Mouse (Mus musculus): ENCODE results near the gene Pdia6.

The Pdia6 gene

GRCm38 (mm10) chr12:17265971-17266672, at the start of gene Pdia6:
Gene Pdia6, plus strand, starts transcription at chr12:17266545.
- DNase-seq (ENCODE audit: low read depth) = peak; percentile 88

DNA sequence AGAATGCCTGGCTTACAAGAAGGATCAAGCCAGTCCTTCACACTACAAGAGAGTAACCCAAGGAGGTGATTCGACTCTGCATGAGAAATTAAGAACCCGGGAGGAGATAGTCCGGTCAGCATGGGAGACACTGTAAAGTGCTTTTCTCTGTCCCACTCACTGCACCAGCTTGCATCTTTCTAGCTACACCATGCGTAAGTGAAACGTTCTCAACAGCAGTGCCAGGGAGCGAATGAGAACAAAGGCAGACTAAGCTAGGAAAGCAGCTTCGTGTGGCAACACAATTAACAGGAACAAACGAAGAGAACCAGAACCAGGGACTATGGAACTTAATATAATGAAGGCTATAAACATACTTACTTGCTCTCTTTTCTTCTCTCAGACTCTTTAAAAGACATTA, 48.0 kb upstream of the Pdia6 start:
- DNase-seq (ENCODE audit: low read depth) = no peak

DNA sequence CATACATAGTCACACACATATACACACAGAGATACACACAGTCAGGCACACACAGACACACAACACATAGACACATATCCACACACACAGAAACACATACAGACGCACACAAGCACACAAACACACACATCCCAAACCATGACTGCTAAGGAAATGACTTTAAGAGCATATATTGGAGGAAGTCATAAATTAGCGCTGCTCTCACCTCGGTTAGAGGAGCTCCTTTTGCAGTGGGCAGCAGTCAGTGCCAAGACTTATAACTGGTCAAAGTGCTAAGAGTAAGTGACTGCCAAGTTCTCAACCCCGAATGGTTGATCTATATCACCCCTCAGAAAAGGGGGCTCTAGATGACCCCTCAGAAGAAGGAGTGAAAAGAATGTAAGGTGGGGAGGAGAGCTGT, 47.2 kb upstream of the Pdia6 start:
- no peak for DNase-seq (ENCODE audit: low read depth)

DNA sequence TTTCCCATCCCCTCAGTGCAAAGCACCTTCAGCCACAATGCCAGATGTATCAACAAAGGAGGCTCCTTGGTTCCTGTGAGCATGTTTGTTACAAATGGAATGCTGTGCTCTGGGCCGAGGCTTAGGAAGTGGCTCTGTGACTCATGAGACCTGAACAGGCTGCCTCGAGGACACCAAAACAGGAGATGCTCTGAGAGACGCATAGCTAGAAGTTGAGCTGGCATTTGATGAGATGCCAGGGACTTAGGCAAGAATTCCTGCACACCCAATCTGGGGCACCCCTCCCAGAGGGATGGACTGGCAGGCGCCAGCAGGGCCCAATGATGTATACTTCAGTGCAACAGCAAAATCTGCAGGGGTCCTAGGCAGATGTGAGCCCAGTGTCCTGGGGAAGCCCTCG, 45.7 kb upstream of the Pdia6 start:
- peak; percentile 53 for DNase-seq (ENCODE audit: low read depth)

GRCm38 (mm10) chr12:17221891-17222428, 44.4 kb upstream of the Pdia6 start:
- no peak for DNase-seq (ENCODE audit: low read depth)

- no peak for DNase-seq (ENCODE audit: low read depth)
These were observed 43.3 kb upstream of the Pdia6 start for GRCm38 (mm10) chr12:17223050-17223449.

- no peak for DNase-seq (ENCODE audit: low read depth)
These were observed 41.3 kb upstream of the Pdia6 start for GRCm38 (mm10) chr12:17225012-17225411.

GRCm38 (mm10) chr12:17227903-17228302, 38.4 kb upstream of the Pdia6 start:
- no peak for DNase-seq (ENCODE audit: low read depth)

GRCm38 (mm10) chr12:17230581-17230980, 35.8 kb upstream of the Pdia6 start:
- DNase-seq (ENCODE audit: low read depth) = no peak

GRCm38 (mm10) chr12:17231513-17231912, 34.8 kb upstream of the Pdia6 start:
- DNase-seq (ENCODE audit: low read depth) = no peak

GRCm38 (mm10) chr12:17235535-17236313, 30.6 kb upstream of the Pdia6 start:
- DNase-seq (ENCODE audit: low read depth) = no peak

- DNase-seq (ENCODE audit: low read depth) = no peak
These were observed 27.5 kb upstream of the Pdia6 start for GRCm38 (mm10) chr12:17238588-17239427.

GRCm38 (mm10) chr12:17239428-17239688, 27.0 kb upstream of the Pdia6 start:
- DNase-seq (ENCODE audit: low read depth) = no peak

DNA sequence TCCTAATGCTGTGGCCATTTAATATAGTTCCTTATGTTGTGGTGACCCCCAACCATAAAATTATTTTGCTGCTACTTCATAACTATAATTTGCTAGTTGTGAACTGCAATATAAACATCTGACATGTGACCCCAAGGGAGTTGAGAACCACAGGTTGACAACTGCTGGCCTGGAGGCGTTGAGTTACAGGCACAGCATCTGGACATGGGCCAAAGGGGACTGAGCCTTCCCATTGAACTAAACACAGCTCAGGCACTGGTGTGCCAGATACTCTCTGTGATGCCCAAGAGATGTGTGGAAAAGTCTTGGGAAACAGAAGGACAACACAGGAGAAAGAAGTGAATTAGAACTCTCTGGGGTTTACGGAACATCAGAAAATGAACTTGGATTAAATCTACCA, 25.3 kb upstream of the Pdia6 start:
- no peak for DNase-seq (ENCODE audit: low read depth)

GRCm38 (mm10) chr12:17241614-17242013, 24.7 kb upstream of the Pdia6 start:
- DNase-seq (ENCODE audit: low read depth) = no peak

- DNase-seq (ENCODE audit: low read depth) = no peak
These were observed 24.3 kb upstream of the Pdia6 start for GRCm38 (mm10) chr12:17242041-17242440.

DNA sequence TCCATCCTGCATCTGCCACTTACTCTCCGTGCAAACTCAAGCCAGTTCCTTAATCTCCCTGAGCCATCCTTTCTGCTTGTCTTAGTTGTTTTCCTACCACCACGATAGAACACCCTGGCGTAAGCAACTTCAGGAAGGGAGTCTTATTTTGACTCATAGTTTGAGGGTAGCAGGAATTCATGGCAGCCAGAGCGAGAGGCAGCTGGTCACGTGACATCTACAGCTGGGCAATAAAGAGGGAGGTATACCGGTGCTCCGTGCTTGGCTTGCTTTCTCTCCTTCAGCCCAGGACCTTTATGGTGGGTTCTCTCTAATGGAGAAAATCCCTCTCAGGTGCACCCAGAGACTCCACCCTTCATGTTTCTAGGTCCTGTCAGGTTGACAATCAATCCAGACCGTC, 15.4 kb upstream of the Pdia6 start:
- no peak for DNase-seq (ENCODE audit: low read depth)

GRCm38 (mm10) chr12:17253069-17253468, 13.3 kb upstream of the Pdia6 start:
- no peak for DNase-seq (ENCODE audit: low read depth)

DNA sequence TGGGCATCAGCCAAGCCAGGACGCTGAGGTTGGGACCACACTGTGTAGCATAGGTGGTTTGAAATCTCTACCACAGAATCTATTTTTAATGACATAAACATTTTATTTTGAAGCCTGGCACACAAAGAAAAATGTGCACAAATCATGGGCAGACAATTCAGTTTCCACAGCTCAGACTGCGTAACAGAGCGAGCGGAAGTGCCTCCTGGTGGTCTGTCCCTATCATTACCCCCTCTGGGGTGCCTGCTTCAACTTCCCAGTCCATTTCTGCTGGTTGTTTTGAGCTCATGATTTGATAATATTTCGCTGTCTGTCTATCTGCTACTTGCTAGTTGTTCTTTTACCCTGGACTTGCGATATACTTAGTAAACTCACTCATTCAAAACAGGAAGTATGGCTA, 10.7 kb upstream of the Pdia6 start:
- DNase-seq (ENCODE audit: low read depth) = no peak

- no peak for DNase-seq (ENCODE audit: low read depth)
These were observed 9.4 kb upstream of the Pdia6 start for GRCm38 (mm10) chr12:17256905-17257304.

GRCm38 (mm10) chr12:17258431-17258830, 7.9 kb upstream of the Pdia6 start:
- DNase-seq (ENCODE audit: low read depth) = no peak

DNA sequence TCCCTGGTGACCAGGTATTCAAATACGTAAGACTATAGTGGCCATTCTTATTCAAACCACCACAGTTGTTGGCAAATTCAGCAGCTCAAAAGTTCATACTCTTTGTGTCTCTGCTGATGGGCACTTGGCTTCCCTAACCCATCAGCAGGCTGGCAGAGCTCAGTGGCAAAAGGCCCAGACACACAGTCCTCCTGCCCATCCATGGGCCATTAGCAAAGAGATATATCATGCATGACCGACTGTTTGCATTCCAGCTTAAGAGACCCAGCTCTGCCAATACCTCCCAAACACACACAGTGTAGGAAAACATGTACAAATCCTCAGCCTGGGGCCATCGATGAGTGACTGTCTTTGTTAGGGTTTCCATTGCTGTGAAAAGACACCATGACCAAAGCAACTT, 5.3 kb upstream of the Pdia6 start:
- DNase-seq (ENCODE audit: low read depth) = no peak

DNA sequence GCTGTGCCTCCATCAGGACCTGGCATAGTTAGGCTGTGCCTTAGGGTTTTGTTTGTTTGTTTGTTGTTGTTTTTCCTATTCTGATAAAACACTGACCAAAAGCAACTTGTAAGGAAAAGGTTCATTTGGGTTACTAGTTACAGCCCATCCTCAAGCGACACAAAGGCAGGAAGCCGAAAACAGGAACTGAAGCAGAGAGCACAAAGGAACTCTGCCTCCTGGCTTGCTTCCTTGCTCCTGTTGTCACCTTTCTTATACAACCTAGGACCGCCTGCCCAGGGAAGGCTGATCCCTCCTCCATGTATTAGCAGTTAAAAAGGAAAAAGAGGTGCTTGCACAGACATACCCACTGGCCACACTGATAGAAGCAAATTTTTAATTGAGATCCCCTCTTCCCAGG, 2.5 kb upstream of the Pdia6 start:
- no peak for DNase-seq (ENCODE audit: low read depth)

Measured in fibroblast of lung, adult 2 months (primary cell).